Mouse (Mus musculus) CH12F3 (cell line): ENCODE measurements around the gene Nipsnap2.
"Not testable (repeated sequence)": the region's sequence is repeated elsewhere in the genome, so short reads cannot be mapped to it uniquely, and the experiment has no call there.

Source experiments
- in situ Hi-C: fragments of 300-500 bp; cut with MboI; formaldehyde crosslinking; loops from 2 replicates; pipeline ENCODE4 v1.14.3; 2020; ENCODE audit warnings: low sequenced_read_pairs

Nipsnap2 gene

DNA sequence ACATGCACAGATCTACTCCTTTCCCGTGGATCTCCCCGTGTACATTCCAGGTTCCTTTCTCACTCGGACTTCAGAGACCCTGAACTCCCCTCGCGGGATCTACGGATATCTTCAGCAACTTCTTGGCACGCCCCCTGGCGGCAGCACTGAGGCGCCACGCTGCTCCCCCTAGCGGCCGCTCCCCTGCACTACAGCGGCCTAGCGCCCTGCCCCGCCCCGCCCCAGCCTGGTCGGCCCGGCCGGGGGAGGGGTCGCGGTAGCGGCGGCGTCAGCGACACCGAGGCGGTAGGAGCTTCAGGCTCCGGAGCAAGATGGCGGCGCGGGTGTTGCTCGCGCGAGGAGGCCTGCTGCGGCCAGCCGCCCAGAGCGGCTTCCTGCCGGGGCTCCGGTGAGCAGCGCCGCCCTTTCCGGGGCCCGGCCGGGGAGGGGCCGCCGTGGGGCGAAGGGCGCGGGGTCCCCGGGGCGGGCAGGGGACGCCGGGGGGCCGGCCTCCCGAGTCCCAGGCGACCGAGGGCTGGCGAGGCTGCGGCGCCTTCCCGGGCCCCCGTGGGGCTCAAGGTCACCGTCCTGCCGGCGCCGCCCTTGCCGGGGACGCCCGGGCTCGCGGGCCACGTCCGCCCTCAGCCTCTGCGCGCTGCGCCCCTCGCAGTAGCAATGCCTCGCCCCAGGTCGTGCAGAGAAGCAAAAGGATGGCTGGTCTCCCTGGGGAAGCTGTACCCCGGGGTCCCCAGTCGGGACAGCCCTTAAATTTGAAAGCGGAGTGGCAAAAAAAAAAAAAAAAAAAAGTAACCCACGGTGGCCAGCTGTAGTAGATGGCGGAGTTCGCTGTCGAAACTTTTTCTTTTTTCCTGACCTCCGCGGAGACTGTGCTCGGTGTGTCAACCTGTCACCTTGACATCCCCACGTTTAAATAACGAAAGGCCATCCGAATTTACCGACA lies at the start of gene Nipsnap2:
Gene Nipsnap2 (plus strand): TSS at position 230 of the 940 bp plus-strand sequence.
- in situ Hi-C loops, result no loop called here

DNA sequence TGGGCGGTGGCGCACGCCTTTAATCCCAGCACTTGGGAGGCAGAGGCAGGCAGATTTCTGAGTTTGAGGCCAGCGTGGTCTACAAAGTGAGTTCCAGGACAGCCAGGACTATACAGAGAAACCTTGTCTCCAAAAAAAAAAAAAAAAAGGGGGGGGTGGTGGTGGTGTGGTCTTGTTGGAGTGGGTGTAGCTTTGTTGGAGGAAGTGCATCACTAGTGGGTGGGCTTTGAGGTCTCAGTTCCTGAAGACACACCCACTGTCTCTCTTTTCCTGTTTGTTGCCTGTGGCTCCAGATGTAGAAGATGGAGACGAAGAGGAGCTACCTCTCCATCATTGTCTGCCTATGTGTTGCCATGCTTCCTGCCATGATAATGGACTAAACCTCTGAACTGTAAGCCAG lies 39.7 kb upstream of the Nipsnap2 start:
- in situ Hi-C loops, result not testable (repeated sequence)

DNA sequence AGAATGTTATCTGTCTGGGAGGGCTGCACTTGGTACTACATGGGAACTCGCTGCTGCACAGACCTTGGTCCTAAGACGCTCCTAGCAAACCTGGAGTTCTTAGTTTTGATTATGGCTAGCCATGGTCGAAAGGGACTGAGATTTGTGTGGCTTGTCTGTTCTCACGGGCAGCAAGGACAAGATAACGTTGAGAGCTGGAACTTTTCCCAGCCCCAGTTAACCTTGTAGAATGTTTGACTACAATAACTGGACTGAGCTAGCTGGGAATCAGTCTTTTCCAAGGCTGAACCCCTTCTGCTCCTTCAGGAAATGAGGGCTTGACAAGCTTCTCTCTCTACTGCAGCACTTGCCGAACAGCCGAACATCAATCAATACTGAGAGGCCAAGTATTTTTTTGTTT lies 37.2 kb upstream of the Nipsnap2 start:
- in situ Hi-C loops, result no loop called here

DNA sequence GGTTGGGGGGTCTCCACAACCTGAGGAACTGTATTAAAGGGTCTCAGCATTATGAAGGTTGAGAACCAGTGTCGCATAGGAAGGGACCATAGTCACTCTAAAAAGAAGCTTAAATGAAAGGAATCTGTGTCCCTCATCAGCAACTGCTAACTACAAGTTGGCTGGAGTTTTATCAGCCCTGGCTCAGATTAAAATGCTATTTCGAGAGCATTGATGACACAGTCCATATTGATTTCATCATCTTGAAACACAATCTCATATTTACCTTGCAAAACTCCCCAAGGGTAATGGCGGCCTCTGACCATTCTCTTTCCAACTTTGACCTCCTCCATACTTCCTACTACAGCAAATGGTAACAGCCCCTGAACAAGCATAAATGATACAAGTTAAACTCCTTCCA lies 34.3 kb upstream of the Nipsnap2 start:
- in situ Hi-C loops, result no loop called here

DNA sequence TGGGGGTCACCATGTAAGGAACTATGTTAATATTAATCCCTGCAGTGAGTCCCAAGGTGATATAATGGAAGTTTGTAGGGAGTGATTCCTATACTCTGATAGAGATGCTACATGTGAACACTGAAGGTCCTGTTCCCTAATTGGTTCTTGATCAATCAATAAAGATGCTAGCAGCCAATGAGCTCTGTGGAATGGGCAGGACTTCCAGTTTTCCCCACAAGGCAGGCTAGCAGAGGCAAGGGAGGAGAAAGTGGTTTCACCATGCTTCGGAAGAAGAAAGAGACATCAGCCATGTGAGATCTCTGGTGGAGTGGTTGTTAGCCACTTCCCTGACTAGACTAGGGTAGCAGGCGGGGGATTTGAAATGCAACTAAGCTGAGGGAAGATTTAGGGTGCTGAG lies 24.4 kb upstream of the Nipsnap2 start:
- in situ Hi-C loops, result no loop called here

DNA sequence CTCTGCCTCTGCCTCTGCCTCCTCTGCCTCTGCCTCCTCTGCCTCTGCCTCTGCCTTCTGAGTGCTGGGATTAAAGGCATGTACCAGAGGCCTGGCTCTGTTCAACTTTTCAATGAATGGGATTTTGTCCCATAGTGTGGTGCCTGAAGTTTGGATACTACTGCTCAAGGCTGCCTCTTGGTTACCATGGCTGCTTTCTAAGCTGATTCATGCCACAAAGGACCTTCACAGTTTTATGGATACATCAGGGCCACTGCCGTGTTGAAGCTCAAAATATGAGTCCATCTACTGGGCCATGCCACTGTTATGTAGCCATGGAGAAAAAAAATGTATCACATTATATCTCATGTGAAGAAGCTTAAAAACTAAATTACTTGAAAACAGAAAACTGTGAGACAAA lies 23.2 kb upstream of the Nipsnap2 start:
- in situ Hi-C loops, result no loop called here

DNA sequence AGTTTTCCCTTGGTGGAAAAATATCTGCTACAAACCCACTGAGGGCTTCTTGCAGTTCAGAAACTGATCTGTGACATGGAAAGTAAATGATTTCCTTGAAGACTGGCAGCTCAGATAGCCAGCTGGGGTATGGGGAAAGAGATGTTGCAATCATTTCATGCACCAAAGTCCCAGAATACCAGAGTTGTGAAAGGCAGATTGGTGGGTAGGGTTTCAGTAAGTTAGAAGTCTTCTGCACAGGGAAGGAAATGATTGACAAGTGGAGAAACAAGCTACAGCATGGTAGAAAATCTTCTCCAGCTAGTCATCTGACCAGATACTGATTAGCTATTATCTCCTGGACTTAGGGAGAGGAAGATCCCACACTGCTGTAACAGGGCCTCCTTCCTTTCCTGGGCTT lies 21.5 kb upstream of the Nipsnap2 start:
- in situ Hi-C loops, result no loop called here

DNA sequence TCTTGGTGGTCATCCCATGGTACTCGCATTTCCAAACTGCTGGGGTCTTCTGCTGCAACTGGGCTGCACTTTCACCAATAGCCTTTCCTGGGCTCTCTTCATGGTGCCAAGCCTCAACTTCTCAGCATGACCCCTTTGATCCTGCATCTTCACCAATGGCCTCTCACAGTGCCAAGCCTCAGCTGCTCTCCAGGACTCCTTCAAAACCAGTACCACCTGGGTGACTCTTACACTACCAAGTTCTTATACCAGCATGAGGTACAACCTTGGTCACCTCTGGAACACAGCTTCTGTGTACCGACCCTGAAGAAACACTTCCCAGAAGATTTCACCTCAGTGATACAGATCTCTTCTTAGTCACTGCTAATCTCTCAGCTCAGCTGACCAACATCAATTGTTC lies 16.5 kb upstream of the Nipsnap2 start, which contains the start of gene Sept14:
Gene Sept14 (minus strand): TSS at position 101 of the 400 bp plus-strand sequence.
- in situ Hi-C loops, result no loop called here

DNA sequence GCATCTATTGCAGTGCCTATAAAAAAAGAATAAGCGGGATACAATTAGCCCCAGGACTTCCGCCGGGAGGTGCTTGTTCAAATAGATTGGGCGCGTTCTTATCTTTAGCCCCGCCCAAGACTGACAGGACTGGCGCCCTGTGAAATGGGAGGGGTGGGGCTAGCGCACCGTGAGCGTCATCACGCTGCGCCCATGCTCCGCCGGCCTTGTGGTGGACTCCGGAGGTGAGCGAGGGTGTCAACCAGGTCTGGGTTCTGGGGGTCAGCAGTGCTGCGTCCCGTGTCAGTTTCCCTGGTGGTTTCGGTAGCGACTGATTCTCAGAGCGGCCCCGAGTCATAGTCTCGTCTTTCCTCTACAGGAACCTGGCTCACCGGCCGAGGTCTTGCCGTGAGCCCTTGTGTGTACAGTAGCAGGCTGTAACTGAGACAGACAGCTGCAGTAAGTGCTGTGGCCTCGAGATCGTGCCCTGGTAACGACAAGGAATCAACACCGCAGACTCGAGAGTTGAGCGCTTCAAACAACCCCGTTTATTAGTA lies 9.5 kb upstream of the Nipsnap2 start, which contains the start of gene Mrps17:
Gene Mrps17 (plus strand): TSS at position 172 of the 536 bp plus-strand sequence.
- in situ Hi-C loops, result no loop called here

DNA sequence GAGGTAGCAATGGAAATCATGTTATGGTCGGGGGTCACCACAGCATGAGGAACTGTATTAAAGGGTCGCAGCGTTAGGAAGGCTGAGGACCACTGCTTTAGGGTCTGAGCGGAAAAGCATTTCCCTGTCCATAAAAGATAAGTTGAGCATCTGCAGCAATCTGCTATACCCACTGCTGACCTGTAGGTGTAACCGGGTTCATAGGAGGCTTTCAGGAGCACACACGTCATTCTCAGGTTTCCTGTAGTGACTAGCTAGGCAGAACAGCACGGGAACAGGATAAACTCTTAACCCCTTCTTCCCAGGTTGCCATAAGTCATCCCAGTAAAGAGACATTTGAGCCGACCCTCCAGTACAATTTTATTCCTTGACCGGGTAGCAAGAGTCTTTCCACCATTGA lies 7.8 kb upstream of the Nipsnap2 start:
- in situ Hi-C loops, result no loop called here

DNA sequence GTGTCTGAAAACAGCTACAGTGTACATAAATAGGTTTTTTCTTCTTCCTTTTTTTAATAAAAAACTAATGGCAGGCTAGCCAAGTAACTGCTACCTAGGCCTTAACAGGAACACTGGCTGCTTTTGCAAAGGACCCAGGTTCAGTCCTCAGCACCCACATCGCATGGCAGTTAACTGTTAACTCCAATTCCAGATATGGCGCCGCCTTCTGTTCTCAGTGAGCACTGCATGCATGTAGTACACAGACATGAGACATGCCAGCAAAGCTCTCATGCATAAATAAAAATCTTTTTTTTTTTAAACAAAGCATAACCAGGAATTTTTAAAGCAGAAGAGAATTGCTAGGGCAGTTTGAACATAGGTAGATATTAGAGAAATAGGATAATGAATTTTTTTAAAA lies 4.7 kb upstream of the Nipsnap2 start:
- in situ Hi-C loops, result no loop called here

DNA sequence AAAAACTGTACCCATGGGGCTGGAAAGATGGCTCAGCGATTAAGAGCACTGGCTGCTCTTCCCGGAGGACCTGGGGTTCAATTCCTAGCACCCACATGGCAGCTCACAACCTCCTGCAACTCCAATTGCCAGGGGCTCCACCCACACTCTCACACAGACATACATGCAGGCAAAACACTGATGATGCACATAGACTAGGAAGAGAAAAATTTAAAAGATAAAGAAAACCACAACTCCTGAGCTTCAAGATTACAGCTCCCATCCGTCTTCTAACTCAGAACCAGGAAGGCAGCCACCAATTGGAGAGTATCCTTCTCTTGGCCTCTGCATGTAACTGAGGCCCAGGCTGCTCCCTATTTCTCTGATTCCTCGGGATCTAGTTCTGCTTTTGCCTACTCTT lies 595 bp upstream of the Nipsnap2 start:
- in situ Hi-C loops, result no loop called here

DNA sequence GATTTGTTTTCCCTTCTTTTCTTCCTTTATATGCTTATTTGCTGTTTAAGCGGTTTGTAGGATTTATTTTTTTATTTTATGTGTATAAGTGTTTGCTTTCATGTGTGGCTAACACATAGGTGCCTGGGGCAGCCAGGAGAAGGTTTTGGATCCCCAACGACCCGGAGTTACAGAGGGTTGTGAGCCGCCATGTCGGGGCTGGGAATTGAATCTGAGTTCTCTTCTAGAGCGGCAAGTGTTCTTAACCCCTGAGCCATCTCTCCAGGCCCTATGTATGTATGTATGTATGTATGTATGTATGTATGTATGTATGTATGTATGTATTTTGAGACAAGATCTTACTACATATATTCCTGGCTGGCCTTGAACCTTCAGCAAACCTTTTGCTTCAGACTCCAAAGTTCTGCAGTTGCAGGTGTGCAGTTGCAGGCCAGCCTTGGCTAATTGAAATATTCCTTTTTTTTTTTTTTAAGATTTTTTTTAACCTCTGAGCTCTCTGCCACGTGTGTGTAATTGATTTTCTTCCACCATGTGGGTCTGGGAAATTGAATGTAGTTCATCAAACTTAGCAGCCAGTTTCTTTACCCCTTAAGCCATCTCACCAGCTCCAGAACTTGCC lies 1.0 kb downstream of the Nipsnap2 start:
- in situ Hi-C loops, result no loop called here

DNA sequence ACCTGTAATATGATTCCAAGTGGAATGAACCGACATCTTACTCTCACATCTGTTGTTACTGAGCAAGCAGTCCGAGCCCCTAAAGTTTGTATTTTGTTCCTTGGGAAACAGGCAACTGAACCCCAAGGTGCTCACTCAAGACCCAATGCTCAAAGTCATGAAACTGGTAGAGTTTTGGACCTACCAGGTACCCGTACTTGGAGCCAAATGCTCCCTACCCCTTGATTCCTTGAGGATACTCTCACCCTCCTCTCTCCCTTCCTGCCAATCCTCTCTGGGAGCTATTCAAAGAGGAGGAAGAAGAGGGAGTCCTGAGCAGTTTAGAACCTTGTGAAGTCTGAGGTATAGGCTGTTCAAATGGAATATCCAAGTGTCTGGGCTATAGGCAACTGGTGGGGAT lies 1.9 kb downstream of the Nipsnap2 start:
- in situ Hi-C loops, result no loop called here

DNA sequence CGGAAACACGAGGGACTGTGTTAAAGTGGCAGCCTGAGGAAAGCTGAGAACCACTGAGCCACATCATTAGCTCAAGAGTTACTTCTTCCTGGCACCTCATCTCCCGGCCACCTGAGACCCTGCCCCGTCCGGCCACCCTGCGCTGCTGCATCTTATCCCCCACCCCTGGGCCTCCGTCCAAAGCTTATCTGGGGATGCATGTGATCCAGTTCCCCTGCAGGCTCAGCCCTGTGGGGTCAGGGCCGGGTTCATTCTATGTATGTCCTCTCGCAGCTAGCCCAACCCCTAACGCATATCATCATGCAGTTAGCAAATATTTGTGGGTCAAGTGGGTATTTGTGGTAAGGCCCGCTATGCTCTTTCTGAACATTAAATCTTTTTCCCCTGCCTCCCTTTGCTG lies 4.4 kb downstream of the Nipsnap2 start:
- in situ Hi-C loops, result no loop called here

DNA sequence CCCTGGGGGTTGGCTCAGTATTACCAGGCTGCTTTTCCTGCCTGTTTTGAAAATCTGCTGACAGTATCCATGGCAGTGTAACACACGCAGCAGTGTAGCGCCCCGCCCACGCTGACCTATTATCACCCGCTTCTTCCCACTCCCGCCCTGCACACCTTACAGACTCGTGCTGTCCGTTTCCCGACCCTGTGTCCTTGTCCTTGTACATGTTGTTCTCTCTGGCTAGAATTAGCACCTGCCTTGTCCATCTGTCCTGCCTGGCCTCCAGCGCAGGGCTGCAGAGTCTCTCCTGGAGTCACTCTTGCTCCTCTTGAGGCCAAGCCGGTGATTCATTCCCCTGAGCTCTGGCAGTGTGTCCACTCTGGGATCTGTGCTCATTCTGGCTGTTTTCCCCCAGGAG lies 5.5 kb downstream of the Nipsnap2 start:
- in situ Hi-C loops, result no loop called here

DNA sequence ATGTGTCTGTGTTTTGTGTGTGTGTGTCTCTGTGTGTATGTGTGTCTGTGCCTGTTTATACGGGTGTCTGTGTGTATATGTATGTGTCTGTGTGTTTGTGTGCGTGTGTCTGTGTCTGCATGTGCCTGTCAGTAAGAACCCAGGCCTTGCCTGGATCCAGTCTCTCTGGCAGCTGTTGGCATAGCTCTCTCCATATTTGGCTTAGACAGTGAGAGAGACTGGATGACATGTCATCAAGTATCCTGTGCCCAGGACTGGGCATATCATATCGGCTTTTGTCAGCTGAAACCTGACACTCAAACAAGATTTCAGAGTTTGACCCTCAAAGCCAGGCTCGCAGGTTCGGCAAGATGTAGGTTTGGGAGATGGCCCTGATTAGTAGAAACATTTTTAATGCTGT lies 6.2 kb downstream of the Nipsnap2 start:
- in situ Hi-C loops, result no loop called here

DNA sequence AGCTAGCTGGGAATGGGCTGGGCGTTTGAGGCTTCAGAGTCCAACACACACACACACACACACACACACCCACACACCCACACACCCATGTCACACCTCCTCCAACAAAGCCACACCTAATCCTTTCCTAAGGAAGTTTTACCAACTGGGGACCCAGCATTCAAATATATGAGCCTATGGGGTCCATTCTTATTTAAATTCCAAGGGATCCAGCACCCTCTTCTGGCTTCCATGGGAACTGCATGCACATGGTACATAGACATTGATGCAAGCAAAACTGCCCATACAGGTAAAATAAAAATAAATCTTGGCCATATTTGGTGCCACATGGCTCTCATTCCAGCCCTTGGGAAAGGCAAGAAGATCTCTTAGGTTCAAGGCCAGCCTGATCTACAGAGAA lies 16.1 kb downstream of the Nipsnap2 start:
- in situ Hi-C loops, result no loop called here

DNA sequence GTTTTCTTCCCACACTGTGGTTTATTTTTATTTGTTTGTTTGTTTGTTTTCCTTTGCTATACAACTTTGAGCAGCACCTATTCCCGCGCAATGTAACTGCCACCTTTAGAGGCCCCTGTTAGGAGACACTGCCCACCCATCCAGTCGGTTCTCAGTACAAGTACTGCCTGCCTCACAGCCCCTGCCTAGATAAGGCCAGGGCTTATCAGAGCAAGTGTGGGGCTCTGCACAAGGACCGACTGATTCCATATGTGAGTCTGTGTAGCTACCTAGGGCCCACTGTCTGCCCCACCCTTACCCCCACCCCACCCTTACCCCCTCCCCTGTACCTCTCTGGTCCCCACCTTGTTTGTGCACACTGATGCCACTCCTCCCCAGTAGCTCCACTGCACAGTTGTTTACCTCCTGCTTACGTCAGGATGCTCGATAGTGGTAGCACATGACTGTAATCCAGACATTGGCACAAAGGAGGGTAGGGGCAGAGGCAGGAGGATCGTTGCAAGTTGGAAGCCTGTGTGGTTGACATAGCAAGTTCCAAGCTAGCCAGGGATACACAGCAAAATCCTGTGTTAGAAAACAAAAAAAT lies 18.1 kb downstream of the Nipsnap2 start:
- in situ Hi-C loops, result no loop called here

DNA sequence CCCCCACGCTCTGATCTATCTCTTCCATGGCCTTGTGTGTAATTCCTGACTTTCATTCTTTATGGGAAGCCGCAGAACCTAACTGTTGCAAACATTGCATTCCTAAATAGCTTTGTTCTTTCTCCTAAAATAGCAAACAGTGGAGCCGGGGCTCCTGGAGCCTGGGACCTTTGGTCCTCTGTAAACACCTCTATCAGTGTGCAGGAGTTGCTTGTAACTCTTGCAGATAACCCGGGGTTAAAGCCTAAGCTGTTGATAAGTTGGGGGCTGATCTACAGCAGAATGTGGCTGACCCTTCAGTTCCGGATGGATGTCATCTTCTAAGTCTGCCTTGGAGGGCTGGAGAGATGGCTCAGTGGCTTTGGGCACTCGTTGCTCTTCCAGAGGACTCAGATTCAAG lies 19.2 kb downstream of the Nipsnap2 start:
- in situ Hi-C loops, result no loop called here

DNA sequence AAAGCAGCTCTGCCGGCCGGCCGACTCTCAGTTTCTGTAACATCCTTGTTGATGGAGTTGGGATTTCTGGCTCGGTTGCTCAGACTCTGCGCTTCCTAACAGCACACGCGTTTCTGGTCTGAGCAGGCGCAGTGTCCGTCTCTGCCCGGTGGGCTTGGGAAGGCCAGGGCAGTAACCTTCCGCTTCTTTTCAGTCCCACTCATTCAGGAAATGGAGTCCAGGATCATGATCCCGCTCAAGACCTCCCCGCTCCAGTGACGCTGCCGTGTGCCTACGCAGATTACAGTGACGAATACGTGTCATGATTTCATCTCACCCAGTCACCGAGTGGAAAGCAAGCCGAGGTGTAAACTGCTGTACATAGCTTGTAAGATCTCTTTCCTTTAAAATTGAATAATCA lies 32.0 kb downstream of the Nipsnap2 start:
- in situ Hi-C loops, result no loop called here
